8 mouse cellular contexts compared by ENCODE assay signal in genomic region chr2:90846171-90846570, GRCm38 (mm10). TPM values are rescaled to one million over a fixed set of nuclear protein-coding genes. Genes with fewer than 3 reads are reported as not detected.
DNase-seq lines count a peak whose midpoint lies in the region; ATAC-seq and TF ChIP-seq lines count a peak whose summit lies in the region.

No protein-coding gene starts in this region.

- peak overlapping the region; percentile 57 to 88 for H3K4me3 ChIP-seq in ES-E14 (ENCODE audit: insufficient read depth in 1 of 2, low read depth in 1 of 2, low read length in 2 of 2, poor library complexity in 1 of 2, severe bottlenecking in 1 of 2)
- H3K4me3 ChIP-seq in forebrain, embryonic 14.5 days (ENCODE audit: low read depth, low read length) = peak overlapping the region; percentile 69

- H3K4me2 ChIP-seq in forebrain, embryonic 14.5 days (ENCODE audit: low read length) = peak overlapping the region; percentile 53

- H3K36me3 ChIP-seq in ES-E14 (ENCODE audit: control insufficient read depth, insufficient read depth, low read length, poor library complexity, severe bottlenecking) = peaks cover 10% of the 10 kb centered on the region
- H3K36me3 ChIP-seq in forebrain, embryonic 14.5 days (ENCODE audit: control insufficient read depth, insufficient read depth, low read length) = peaks cover 19% of the 10 kb centered on the region

- peak overlapping the region; percentile 76; the same call in 1 of the 2 replicates for H3K9ac ChIP-seq in ES-E14 (ENCODE audit: insufficient read depth, low read depth, low read length, poor library complexity, severe bottlenecking)
- H3K9ac ChIP-seq in forebrain, embryonic 14.5 days (ENCODE audit: low read length) = peak overlapping the region; percentile 67

- peak; percentile 62 for DNase-seq in cerebellum, adult 9-11 months
- no peak for DNase-seq in cerebellum, postnatal 4 days (ENCODE audit: low spot score in 2 of 2)
- no peak for DNase-seq in ES-E14 (ENCODE audit: low read depth, low spot score)
- peak; percentile 10 for DNase-seq in forebrain, embryonic 14.5 days (ENCODE audit: low spot score)
- peak; percentile 37 for DNase-seq in kidney, adult 11 months
- DNase-seq in lung, postnatal 36 days = peak; percentile 4
- no peak for DNase-seq in c-Kit-positive CD71-positive TER-119-positive erythroid progenitor cells, embryonic 14.5 days (ENCODE audit: low spot score)

- no peaks in the 10 kb centered on the region for H3K27me3 ChIP-seq in forebrain, embryonic 14.5 days (replicated peaks; ENCODE audit: control insufficient read depth, insufficient read depth, low read length)

- in situ Hi-C loops in ES-E14 (cut with MboI; ENCODE audit: low sequenced_read_pairs in 2 of 2, unreplicated experiment in 2 of 2) = no loop called here

- H3K27ac ChIP-seq in ES-E14 (ENCODE audit: insufficient read depth, low read depth, low read length, poor library complexity, severe bottlenecking) = peak overlapping the region; percentile 63; the same call in 1 of the 2 replicates
- peak overlapping the region; percentile 66; the same call in 1 of the 2 replicates for H3K27ac ChIP-seq in forebrain, embryonic 14.5 days (ENCODE audit: low read depth, low read length)

- peaks cover 2% of the 10 kb centered on the region in 2 experiments; a peak in 1 of 4 replicates for H3K4me1 ChIP-seq in ES-E14 (ENCODE audit: control insufficient read depth in 2 of 2, insufficient read depth in 2 of 2, low read length in 2 of 2, poor library complexity in 1 of 2)
- peaks cover 17% of the 10 kb centered on the region for H3K4me1 ChIP-seq in forebrain, embryonic 14.5 days (ENCODE audit: control insufficient read depth, insufficient read depth, low read length)

- no peaks in the 10 kb centered on the region for H3K9me3 ChIP-seq in ES-E14 (ENCODE audit: control insufficient read depth, insufficient read depth, low read depth, low read length)
- H3K9me3 ChIP-seq in forebrain, embryonic 14.5 days (replicated peaks; ENCODE audit: control insufficient read depth, low read length) = no peaks in the 10 kb centered on the region

- ATAC-seq in forebrain, embryonic 14.5 days = no peak
- ATAC-seq in granulocyte monocyte progenitor cell, adult 5-6 weeks (replicated peaks; ENCODE audit: poor library complexity, severe bottlenecking) = no peak

- WGBS in forebrain, embryonic 14.5 days = 44% methylated on average over 6 of the region's 6 CpGs

TF ChIP-seq in ES-E14, 5 proteins besides CTCF, POLR2A, EP300 and RAD21:
- TF ChIP-seq CHD2 (IDR thresholded peaks at IDR 0.05; ENCODE audit: low read depth, low read length) (no peak), ZC3H11A (IDR thresholded peaks at IDR 0.05; ENCODE audit: borderline replicate concordance, low read depth, low read length) (no peak), ZNF384 (IDR thresholded peaks at IDR 0.05; ENCODE audit: low read depth, low read length) (no peak), MAFK (IDR thresholded peaks at IDR 0.05; ENCODE audit: insufficient read depth, low read depth, low read length) (no peak), HCFC1 (IDR thresholded peaks at IDR 0.05; ENCODE audit: borderline replicate concordance, insufficient read depth, low read length) (no peak)

RNA-seq across cellular contexts. Expression of gene Mtch2, which starts 0.8 kb away (rescaled TPM):
- total RNA-seq in ES-E14 (2012; rRNA removed) = 138 and 162 TPM in 2 replicates
- polyA plus RNA-seq in forebrain, embryonic 14.5 days (2014; fragmentation: Nextera tagmentation; extraction: Ambion mirVana) = 318 and 353 TPM in 2 replicates
- 152 and 169 TPM in 2 replicates for total RNA-seq in granulocyte monocyte progenitor cell, adult 5-6 weeks (2014; fragmentation: Nextera tagmentation)
- total RNA-seq in granulocyte monocyte progenitor cell, adult 5-6 weeks (2017) = 206 and 241 TPM in 2 replicates

RNA-seq across cellular contexts. Expression of gene C1qtnf4, which starts 39.5 kb away (rescaled TPM):
- 2.8 and 3.2 TPM in 2 replicates for total RNA-seq in ES-E14 (2012; rRNA removed)
- 18.4 and 18.8 TPM in 2 replicates for polyA plus RNA-seq in forebrain, embryonic 14.5 days (2014; fragmentation: Nextera tagmentation; extraction: Ambion mirVana)
- not detected in 2 replicates for total RNA-seq in granulocyte monocyte progenitor cell, adult 5-6 weeks (2014; fragmentation: Nextera tagmentation)
- not detected in 2 replicates for total RNA-seq in granulocyte monocyte progenitor cell, adult 5-6 weeks (2017)

RNA-seq across cellular contexts. Expression of gene Kbtbd4, which starts 58.4 kb away (rescaled TPM):
- total RNA-seq in ES-E14 (2012; rRNA removed) = 12.5 and 19.0 TPM in 2 replicates
- polyA plus RNA-seq in forebrain, embryonic 14.5 days (2014; fragmentation: Nextera tagmentation; extraction: Ambion mirVana) = 51.1 and 55.9 TPM in 2 replicates
- total RNA-seq in granulocyte monocyte progenitor cell, adult 5-6 weeks (2014; fragmentation: Nextera tagmentation) = 14.4 and 16.4 TPM in 2 replicates
- total RNA-seq in granulocyte monocyte progenitor cell, adult 5-6 weeks (2017) = 18.1 and 26.1 TPM in 2 replicates

RNA-seq across cellular contexts. Expression of gene Ndufs3, which starts 58.5 kb away (rescaled TPM):
- 106 and 109 TPM in 2 replicates for total RNA-seq in ES-E14 (2012; rRNA removed)
- 230 and 240 TPM in 2 replicates for polyA plus RNA-seq in forebrain, embryonic 14.5 days (2014; fragmentation: Nextera tagmentation; extraction: Ambion mirVana)
- total RNA-seq in granulocyte monocyte progenitor cell, adult 5-6 weeks (2014; fragmentation: Nextera tagmentation) = 159 TPM in 2 replicates
- total RNA-seq in granulocyte monocyte progenitor cell, adult 5-6 weeks (2017) = 93.2 and 128 TPM in 2 replicates

Comparison
In these comparisons a context has a peak if more than half of its experiments do, and no peak if none do; other contexts are left out.
1. DNase-seq: peak in cerebellum, adult 9-11 months (single experiment), forebrain, embryonic 14.5 days (single experiment), kidney, adult 11 months (single experiment) and lung, postnatal 36 days (single experiment); none in cerebellum, postnatal 4 days (0 of 2), ES-E14 (single experiment) and c-Kit-positive CD71-positive TER-119-positive erythroid progenitor cells, embryonic 14.5 days (single experiment).